Mouse (Mus musculus) CD4-positive, CD25-positive, alpha-beta regulatory T cell, adult 2 months (primary cell): Measurements from ENCODE around the gene Hes3.

ENCODE experiments used
- DNase-seq: peaks from one replicate; pipeline ENCODE4 v3.0.0-alpha.2; 2012; ENCODE audit warnings: low read depth, low spot score

The Hes3 gene

GRCm38 (mm10) chr4:152305991-152306390 is 14.5 kb upstream of the Hes3 start:
- no peak for DNase-seq

- no peak for DNase-seq
These were observed 13.2 kb upstream of the Hes3 start for GRCm38 (mm10) chr4:152304685-152305084.

GRCm38 (mm10) chr4:152303172-152303571 is 11.7 kb upstream of the Hes3 start:
- no peak for DNase-seq

- no peak for DNase-seq
These were observed 10.6 kb upstream of the Hes3 start for GRCm38 (mm10) chr4:152302012-152302411.

GRCm38 (mm10) chr4:152300375-152300774 is 8.9 kb upstream of the Hes3 start:
- no peak for DNase-seq

GRCm38 (mm10) chr4:152298836-152299235 is 7.4 kb upstream of the Hes3 start:
- no peak for DNase-seq

GRCm38 (mm10) chr4:152296874-152297861 is 5.7 kb upstream of the Hes3 start, which contains the start of gene Icmt:
TSS of gene Icmt (plus strand) at chr4:152297227.
- peak; percentile 100 for DNase-seq

- DNase-seq: no peak
These were observed 4.9 kb upstream of the Hes3 start for GRCm38 (mm10) chr4:152296371-152296770.

- DNase-seq: peak; percentile 45
These were observed 4.5 kb upstream of the Hes3 start for GRCm38 (mm10) chr4:152295916-152296315.

- no peak for DNase-seq
These were observed 2.9 kb upstream of the Hes3 start for GRCm38 (mm10) chr4:152294188-152294929.

- no peak for DNase-seq
These were observed 772 bp upstream of the Hes3 start for GRCm38 (mm10) chr4:152292102-152292765.

- DNase-seq: no peak
These were observed 471 bp downstream of the Hes3 start for GRCm38 (mm10) chr4:152290991-152291390.

GRCm38 (mm10) chr4:152290385-152290784 is 1.1 kb downstream of the Hes3 start:
- no peak for DNase-seq

- DNase-seq: no peak
These were observed 3.0 kb downstream of the Hes3 start for GRCm38 (mm10) chr4:152288398-152288945.

- no peak for DNase-seq
These were observed 3.9 kb downstream of the Hes3 start for GRCm38 (mm10) chr4:152287317-152288120.

- peak; percentile 73 for DNase-seq
These were observed 4.6 kb downstream of the Hes3 start for GRCm38 (mm10) chr4:152286887-152287286.

- DNase-seq: peak; percentile 43
These were observed 5.3 kb downstream of the Hes3 start for GRCm38 (mm10) chr4:152286183-152286582.

- DNase-seq: peak; percentile 64
These were observed 6.0 kb downstream of the Hes3 start for GRCm38 (mm10) chr4:152285505-152285904.

GRCm38 (mm10) chr4:152283186-152283950 is 8.1 kb downstream of the Hes3 start:
- peak; percentile 94 for DNase-seq

- DNase-seq: no peak
These were observed 8.7 kb downstream of the Hes3 start for GRCm38 (mm10) chr4:152282721-152283120.
